Mouse (Mus musculus) urinary bladder, adult 2 months (tissue): ENCODE measurements around the gene Fam208b. TPM values are rescaled to one million over a fixed set of nuclear protein-coding genes. Genes with fewer than 3 reads are reported as not detected.
"Not testable (repeated sequence)": the region's sequence is repeated elsewhere in the genome, so short reads cannot be mapped to it uniquely, and the experiment has no call there.

Experiments
- DNase-seq: peaks from one replicate; pipeline ENCODE4 v3.0.0; 2022; ENCODE audit warnings: low spot score
- polyA plus RNA-seq: library from polyadenylated mRNA; depleted of rRNA; stranded (reverse); fragments of >200 nt; gene quantifications from 2 replicates; pipeline ENCODE4 v1.2.3, GENCODE M21; 2012

Fam208b gene
- polyA plus RNA-seq, 1 experiment, result 16.1 TPM

GRCm38 (mm10) chr13:3563130-3563529 lies 47.8 kb downstream of the Fam208b start:
- DNase-seq, result no peak

- no peak for DNase-seq
Measured at GRCm38 (mm10) chr13:3547856-3548255, 63.1 kb downstream of the Fam208b start.

GRCm38 (mm10) chr13:3547410-3547809 lies 63.5 kb downstream of the Fam208b start:
- no peak for DNase-seq

GRCm38 (mm10) chr13:3544925-3545324 lies 66.0 kb downstream of the Fam208b start:
- no peak for DNase-seq

- DNase-seq, result no peak
Measured at GRCm38 (mm10) chr13:3544077-3544874, 66.6 kb downstream of the Fam208b start.

- DNase-seq, result no peak
Measured at GRCm38 (mm10) chr13:3541159-3541782, 69.6 kb downstream of the Fam208b start.

GRCm38 (mm10) chr13:3540166-3540565 lies 70.7 kb downstream of the Fam208b start:
- no peak for DNase-seq

GRCm38 (mm10) chr13:3538969-3539562 lies 71.8 kb downstream of the Fam208b start:
- DNase-seq, result no peak

- DNase-seq, result peak; percentile 77
Measured at GRCm38 (mm10) chr13:3538223-3538968, 72.5 kb downstream of the Fam208b start.

GRCm38 (mm10) chr13:3537594-3538222 lies 73.2 kb downstream of the Fam208b start, which contains the start of gene Gdi2:
Gene Gdi2 (plus strand): TSS chr13:3538063.
- DNase-seq, result peak; percentile 69

GRCm38 (mm10) chr13:3534146-3534545 lies 76.8 kb downstream of the Fam208b start:
- no peak for DNase-seq

- no peak for DNase-seq
Measured at GRCm38 (mm10) chr13:3532451-3532850, 78.5 kb downstream of the Fam208b start.

- DNase-seq, result no peak
Measured at GRCm38 (mm10) chr13:3531692-3532320, 79.1 kb downstream of the Fam208b start.

GRCm38 (mm10) chr13:3531176-3531575 lies 79.7 kb downstream of the Fam208b start:
- not testable (repeated sequence) for DNase-seq

GRCm38 (mm10) chr13:3530451-3530850 lies 80.5 kb downstream of the Fam208b start:
- no peak for DNase-seq

GRCm38 (mm10) chr13:3526328-3526727 lies 84.6 kb downstream of the Fam208b start:
- no peak for DNase-seq

- no peak for DNase-seq
Measured at GRCm38 (mm10) chr13:3525611-3526051, 85.3 kb downstream of the Fam208b start.

- DNase-seq, result no peak
Measured at GRCm38 (mm10) chr13:3523946-3524345, 87.0 kb downstream of the Fam208b start.

GRCm38 (mm10) chr13:3523459-3523858 lies 87.4 kb downstream of the Fam208b start:
- DNase-seq, result no peak

- not testable (repeated sequence) for DNase-seq
Measured at GRCm38 (mm10) chr13:3519994-3520393, 90.9 kb downstream of the Fam208b start.

GRCm38 (mm10) chr13:3519357-3519756 lies 91.6 kb downstream of the Fam208b start:
- DNase-seq, result not testable (repeated sequence)
